ENCODE assay signal across 8 mouse cellular contexts in the genomic region with DNA sequence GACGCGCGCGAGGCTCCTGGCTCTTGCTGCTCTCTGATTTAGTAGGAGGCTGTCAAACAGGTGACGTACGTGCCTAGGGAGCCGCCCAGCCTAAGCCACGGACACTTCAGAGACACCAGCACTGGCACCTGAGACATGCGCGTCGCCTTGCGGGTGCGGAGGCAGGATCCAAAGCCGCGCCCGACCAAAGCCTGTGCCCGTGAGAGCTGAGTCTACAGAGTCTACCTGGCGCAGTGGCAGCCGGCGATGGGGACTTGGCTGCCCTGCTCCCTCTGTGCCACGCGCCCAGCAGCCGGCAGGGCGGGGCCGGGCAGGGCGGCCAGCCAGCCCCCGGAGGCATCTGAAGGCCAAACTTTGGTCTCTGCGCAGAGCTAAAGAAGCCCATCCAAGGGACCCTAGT. TPM values are rescaled to one million over a fixed set of nuclear protein-coding genes. Genes with fewer than 3 reads are reported as not detected.
DNase-seq lines count a peak whose midpoint lies in the region; ATAC-seq and TF ChIP-seq lines count a peak whose summit lies in the region.

No protein-coding gene starts in this region.

- H3K27me3 ChIP-seq in megakaryocyte, embryonic 14.5 days (replicated peaks) = peaks cover 6% of the 10 kb centered on the region
- H3K27me3 ChIP-seq in embryonic facial prominence, embryonic 10.5 days (replicated peaks; ENCODE audit: low read depth, poor library complexity, severe bottlenecking) = peaks cover 33% of the 10 kb centered on the region
- H3K27me3 ChIP-seq in hindbrain, embryonic 13.5 days = peaks cover 23% of the 10 kb centered on the region
- H3K27me3 ChIP-seq in limb, embryonic 10.5 days (ENCODE audit: low read depth, poor library complexity, severe bottlenecking) = peaks cover 29% of the 10 kb centered on the region
- H3K27me3 ChIP-seq in midbrain, postnatal 0 days (ENCODE audit: insufficient read depth, low read length) = no peaks in the 10 kb centered on the region

- no peak for TF ChIP-seq CTCF in midbrain, postnatal 0 days (IDR thresholded peaks at IDR 0.05)

- H3K9ac ChIP-seq in hindbrain, embryonic 13.5 days = peak overlapping the region; percentile 62
- H3K9ac ChIP-seq in midbrain, postnatal 0 days (replicated peaks; ENCODE audit: low read length, poor library complexity, severe bottlenecking) = peak overlapping the region; percentile 46

- peak overlapping the region; percentile 69 for H3K4me2 ChIP-seq in hindbrain, embryonic 13.5 days
- peak overlapping the region; percentile 94 for H3K4me2 ChIP-seq in midbrain, postnatal 0 days (ENCODE audit: low read depth, low read length, poor library complexity, severe bottlenecking)

- H3K27ac ChIP-seq in embryonic facial prominence, embryonic 10.5 days (replicated peaks) = no peak overlapping the region
- H3K27ac ChIP-seq in hindbrain, embryonic 13.5 days = no peak overlapping the region
- no peak overlapping the region for H3K27ac ChIP-seq in limb, embryonic 10.5 days
- H3K27ac ChIP-seq in midbrain, postnatal 0 days (ENCODE audit: low read depth, low read length) = no peak overlapping the region

- 0 out of 2 replicates have a peak, but pooled peaks cover 3% of the 10 kb centered on the region for H3K4me1 ChIP-seq in megakaryocyte, embryonic 14.5 days
- peaks cover 5% of the 10 kb centered on the region for H3K4me1 ChIP-seq in embryonic facial prominence, embryonic 10.5 days
- H3K4me1 ChIP-seq in hindbrain, embryonic 13.5 days (replicated peaks) = peaks cover 5% of the 10 kb centered on the region
- H3K4me1 ChIP-seq in limb, embryonic 10.5 days = peaks cover 4% of the 10 kb centered on the region; the same call in 1 of the 2 replicates
- no peaks in the 10 kb centered on the region for H3K4me1 ChIP-seq in midbrain, postnatal 0 days (ENCODE audit: insufficient read depth, low read length)

- H3K9me3 ChIP-seq in megakaryocyte, embryonic 14.5 days = 0 out of 2 replicates have a peak, but pooled peaks cover 5% of the 10 kb centered on the region
- no peaks in the 10 kb centered on the region for H3K9me3 ChIP-seq in embryonic facial prominence, embryonic 10.5 days
- no peaks in the 10 kb centered on the region for H3K9me3 ChIP-seq in hindbrain, embryonic 13.5 days
- no peaks in the 10 kb centered on the region for H3K9me3 ChIP-seq in limb, embryonic 10.5 days (replicated peaks)
- no peaks in the 10 kb centered on the region for H3K9me3 ChIP-seq in midbrain, postnatal 0 days (ENCODE audit: low read length)

- peak; percentile 27 for DNase-seq in embryonic facial prominence, embryonic 10.5 days (ENCODE audit: low spot score)
- DNase-seq in limb, embryonic 10.5 days (ENCODE audit: low spot score) = peak; percentile 40
- peak; percentile 26 for DNase-seq in midbrain, postnatal 0 days (ENCODE audit: low spot score)
- no peak for DNase-seq in adipocyte (ENCODE audit: low spot score)

- ATAC-seq in megakaryocyte, adult 5-6 weeks (ENCODE audit: poor library complexity, severe bottlenecking) = no peak
- ATAC-seq in hindbrain, embryonic 13.5 days (ENCODE audit: low FRiP score) = peak; percentile 63
- peak; percentile 52 for ATAC-seq in midbrain, postnatal 0 days (ENCODE audit: low FRiP score)
- no peak for ATAC-seq in CD4-positive, CD25-positive, alpha-beta regulatory T cell, adult 4 months

- peak overlapping the region; percentile 23 for H3K4me3 ChIP-seq in megakaryocyte, embryonic 14.5 days (replicated peaks)
- H3K4me3 ChIP-seq in embryonic facial prominence, embryonic 10.5 days = peak overlapping the region; percentile 57
- H3K4me3 ChIP-seq in hindbrain, embryonic 13.5 days = peak overlapping the region; percentile 42
- H3K4me3 ChIP-seq in limb, embryonic 10.5 days = peak overlapping the region; percentile 55
- H3K4me3 ChIP-seq in midbrain, postnatal 0 days (ENCODE audit: low read depth, low read length) = peak overlapping the region; percentile 52

- under 1% methylated on average over 28 of the region's 28 CpGs for WGBS in embryonic facial prominence, embryonic 10.5 days
- 2% methylated on average over 28 of the region's 28 CpGs for WGBS in hindbrain, embryonic 13.5 days
- 2% methylated on average over 28 of the region's 28 CpGs for WGBS in limb, embryonic 10.5 days
- 2% methylated on average over 28 of the region's 28 CpGs for WGBS in midbrain, postnatal 0 days

- H3K36me3 ChIP-seq in megakaryocyte, embryonic 14.5 days (replicated peaks; ENCODE audit: low read length) = no peaks in the 10 kb centered on the region
- H3K36me3 ChIP-seq in embryonic facial prominence, embryonic 10.5 days (replicated peaks) = no peaks in the 10 kb centered on the region
- no peaks in the 10 kb centered on the region for H3K36me3 ChIP-seq in hindbrain, embryonic 13.5 days
- no peaks in the 10 kb centered on the region for H3K36me3 ChIP-seq in limb, embryonic 10.5 days
- no peaks in the 10 kb centered on the region for H3K36me3 ChIP-seq in midbrain, postnatal 0 days (ENCODE audit: insufficient read depth, low read length)

RNA-seq across cellular contexts. Expression of a gene that starts 23.5 kb away (rescaled TPM):
- polyA plus RNA-seq in megakaryocyte, embryonic 14.5 days (2012; ENCODE audit: insufficient read depth, low replicate concordance) = not detected in 2 replicates
- not detected in 2 replicates for total RNA-seq in megakaryocyte, adult 5-6 weeks (2015)
- not detected in 2 replicates for total RNA-seq in megakaryocyte, adult 5-6 weeks (2017)
- polyA plus RNA-seq in embryonic facial prominence, embryonic 10.5 days (2016; fragmentation: Nextera tagmentation; extraction: Ambion mirVana) = 0.09 and 0.16 TPM in 2 replicates
- 1.0 and 2.3 TPM in 2 replicates for polyA plus RNA-seq in hindbrain, embryonic 13.5 days (2015; fragmentation: Nextera tagmentation; extraction: Ambion mirVana)
- polyA plus RNA-seq in limb, embryonic 10.5 days (2016; fragmentation: Nextera tagmentation; extraction: Ambion mirVana) = not detected in 2 replicates
- total RNA-seq in midbrain, postnatal 0 days (2014; rRNA removed) = 0.44 and 0.66 TPM in 2 replicates
- polyA plus RNA-seq in midbrain, postnatal 0 days (2015; fragmentation: Nextera tagmentation; extraction: Ambion mirVana) = 0.06 and 0.09 TPM in 2 replicates
- polyA plus RNA-seq in CD4-positive, CD25-positive, alpha-beta regulatory T cell, adult 4 months (2017; shearing (Covaris generic)) = not detected

Comparison
In these comparisons a context has a peak if more than half of its experiments do, and no peak if none do; other contexts are left out.
1. ATAC-seq: peak in hindbrain, embryonic 13.5 days (single experiment) and midbrain, postnatal 0 days (single experiment); none in megakaryocyte, adult 5-6 weeks (single experiment) and CD4-positive, CD25-positive, alpha-beta regulatory T cell, adult 4 months (single experiment).
2. Peak in every context shown above with its lines, with median percentiles within 50 percentile points of each other: H3K4me3 ChIP-seq.